Mouse (Mus musculus): Measurements from ENCODE around the gene Sbpl. TPM values are rescaled to one million over a fixed set of nuclear protein-coding genes. Genes with fewer than 3 reads are reported as not detected.
A peak's percentile ranks its signal among the peaks of the same experiment; 100 is the strongest.

The Sbpl gene
- total and polyA plus RNA-seq, 2 experiments from 2014 or later: not detected

DNA sequence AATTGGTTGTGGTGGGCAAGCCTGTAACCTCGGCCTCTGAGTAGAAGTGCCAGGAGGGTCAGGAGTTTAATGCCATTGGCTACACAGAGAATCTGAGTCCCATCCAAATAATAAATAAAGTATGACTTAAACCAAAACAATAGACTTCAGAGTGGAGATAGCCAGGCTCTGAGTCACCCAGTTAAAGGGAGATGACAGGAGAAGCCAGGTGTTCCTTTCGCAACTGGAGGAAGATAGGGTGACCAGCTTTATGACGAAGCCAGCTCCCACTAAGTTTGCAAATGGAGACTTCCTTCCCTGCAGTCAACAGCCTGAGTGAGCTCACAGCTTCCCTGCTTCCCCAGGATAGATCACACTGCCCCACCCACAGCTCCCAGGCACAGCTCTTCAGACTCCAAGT, 24.4 kb upstream of the Sbpl start:
- no peak for TF ChIP-seq CTCF (IDR thresholded peaks at IDR 0.05; ENCODE audit: low read depth)
- no peak for DNase-seq (ENCODE audit: low spot score)
- 80% methylated on average over 3 of the region's 3 CpGs for WGBS

DNA sequence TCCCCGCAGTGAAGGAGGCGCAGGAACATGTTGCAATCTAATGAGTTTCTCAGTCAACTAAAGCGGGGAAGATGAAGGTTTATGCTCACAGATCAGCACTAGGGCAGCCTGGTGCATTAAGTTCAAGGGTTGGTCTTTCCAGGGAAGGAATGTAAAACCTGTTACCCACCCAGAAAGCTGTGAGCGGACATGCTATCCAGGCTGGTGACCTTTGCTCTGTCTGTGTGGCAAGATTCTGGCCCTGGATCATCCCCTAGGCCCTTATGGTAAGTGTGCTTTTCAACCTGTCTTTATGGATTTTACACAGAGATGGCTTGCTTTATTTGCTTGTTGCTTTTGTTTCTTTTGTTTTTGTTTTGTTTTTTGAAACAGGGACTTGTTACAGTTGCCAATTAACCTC, 21.6 kb upstream of the Sbpl start:
- H3K4me1 ChIP-seq (ENCODE audit: insufficient read depth, low read length): no peaks in the 10 kb centered on the region
- no peak overlapping the region for H3K4me3 ChIP-seq (ENCODE audit: low read length)
- no peak overlapping the region for H3K4me2 ChIP-seq (ENCODE audit: low read depth, low read length)
- no peaks in the 10 kb centered on the region for H3K9me3 ChIP-seq (ENCODE audit: low read length)
- 80% methylated on average over 4 of the region's 4 CpGs for WGBS
- no peaks in the 10 kb centered on the region for H3K27me3 ChIP-seq (ENCODE audit: insufficient read depth, low read length)
- ATAC-seq (no peak), DNase-seq (ENCODE audit: low spot score) (no peak)
- H3K9ac ChIP-seq (replicated peaks; ENCODE audit: low read length): no peak overlapping the region
- H3K36me3 ChIP-seq (ENCODE audit: insufficient read depth, low read length): no peaks in the 10 kb centered on the region
- H3K27ac ChIP-seq: no peak overlapping the region
- no peak for TF ChIP-seq CTCF (IDR thresholded peaks at IDR 0.05; ENCODE audit: low read depth)

More for the DNA sequence above, 24.4 kb upstream of the Sbpl start:
- Histone ChIP-seq H3K27me3 (ENCODE audit: insufficient read depth, low read length) (no peaks in the 10 kb centered on the region), H3K27ac (no peak overlapping the region), H3K36me3 (ENCODE audit: insufficient read depth, low read length) (no peaks in the 10 kb centered on the region), H3K9me3 (ENCODE audit: low read length) (no peaks in the 10 kb centered on the region), H3K4me2 (ENCODE audit: low read depth, low read length) (no peak overlapping the region), H3K4me3 (ENCODE audit: low read length) (no peak overlapping the region), H3K9ac (replicated peaks; ENCODE audit: low read length) (no peak overlapping the region), H3K4me1 (ENCODE audit: insufficient read depth, low read length) (no peaks in the 10 kb centered on the region)
- no peak for ATAC-seq

DNA sequence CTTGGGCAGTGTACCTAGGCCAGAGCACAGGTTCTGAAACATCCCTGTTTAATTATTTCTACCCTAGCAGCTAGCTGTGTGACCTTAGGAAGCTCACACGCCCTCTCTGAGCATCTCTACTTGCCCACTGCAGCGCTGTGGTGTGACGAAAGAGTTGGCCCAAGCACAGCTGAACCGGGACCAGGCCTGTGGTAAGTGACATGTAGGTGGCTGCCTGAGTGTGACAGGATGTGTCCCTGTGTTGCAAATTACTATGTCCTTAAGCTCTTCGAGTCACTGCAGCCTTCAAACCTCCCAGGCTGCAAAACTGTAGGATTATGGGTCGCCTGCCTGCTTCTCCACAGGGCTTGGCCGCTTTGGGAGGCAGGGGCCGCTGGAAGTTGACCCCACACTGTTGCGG, 16.2 kb upstream of the Sbpl start:
- Histone ChIP-seq H3K9ac (replicated peaks; ENCODE audit: low read length) (no peak overlapping the region), H3K27me3 (ENCODE audit: insufficient read depth, low read length) (no peaks in the 10 kb centered on the region), H3K4me2 (ENCODE audit: low read depth, low read length) (no peak overlapping the region), H3K4me3 (ENCODE audit: low read length) (no peak overlapping the region), H3K9me3 (ENCODE audit: low read length) (no peaks in the 10 kb centered on the region), H3K4me1 (ENCODE audit: insufficient read depth, low read length) (no peaks in the 10 kb centered on the region), H3K36me3 (ENCODE audit: insufficient read depth, low read length) (no peaks in the 10 kb centered on the region), H3K27ac (no peak overlapping the region)
- DNase-seq (ENCODE audit: low spot score) (no peak), ATAC-seq (no peak)
- TF ChIP-seq CTCF (IDR thresholded peaks at IDR 0.05; ENCODE audit: low read depth): no peak
- 83% methylated on average over 9 of the region's 9 CpGs for WGBS

DNA sequence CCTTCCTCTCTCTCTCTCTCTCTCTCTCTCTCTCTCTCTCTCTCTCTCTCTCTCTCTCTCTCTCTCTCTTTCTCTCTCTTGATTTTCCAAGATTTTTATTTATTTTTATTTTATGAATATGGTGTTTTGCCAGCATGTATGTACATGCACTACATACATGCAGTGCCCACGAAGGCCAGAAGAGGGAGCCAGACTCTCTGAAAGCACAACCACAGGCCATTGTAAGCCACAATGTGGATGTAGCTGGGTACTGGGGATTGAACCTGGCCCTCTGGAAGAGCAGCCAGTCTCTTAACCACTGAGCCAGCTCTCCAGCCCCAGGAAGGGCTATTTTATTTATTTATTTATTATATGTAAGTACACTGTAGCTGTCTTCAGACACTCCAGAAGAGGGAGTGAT, 14.2 kb upstream of the Sbpl start:
- H3K4me1 ChIP-seq (ENCODE audit: insufficient read depth, low read length): no peaks in the 10 kb centered on the region
- peak; percentile 83 for TF ChIP-seq CTCF (IDR thresholded peaks at IDR 0.05; ENCODE audit: low read depth)
- 0% methylated on average over 1 of the region's 1 CpGs for WGBS
- ATAC-seq: no peak
- no peak overlapping the region for H3K4me3 ChIP-seq (ENCODE audit: low read length)
- H3K27me3 ChIP-seq (ENCODE audit: insufficient read depth, low read length): no peaks in the 10 kb centered on the region
- H3K9ac ChIP-seq (replicated peaks; ENCODE audit: low read length): no peak overlapping the region
- H3K4me2 ChIP-seq (ENCODE audit: low read depth, low read length): no peak overlapping the region
- no peak overlapping the region for H3K27ac ChIP-seq
- peak; percentile 81 for DNase-seq (ENCODE audit: low spot score)
- H3K36me3 ChIP-seq (ENCODE audit: insufficient read depth, low read length): no peaks in the 10 kb centered on the region
- no peaks in the 10 kb centered on the region for H3K9me3 ChIP-seq (ENCODE audit: low read length)

DNA sequence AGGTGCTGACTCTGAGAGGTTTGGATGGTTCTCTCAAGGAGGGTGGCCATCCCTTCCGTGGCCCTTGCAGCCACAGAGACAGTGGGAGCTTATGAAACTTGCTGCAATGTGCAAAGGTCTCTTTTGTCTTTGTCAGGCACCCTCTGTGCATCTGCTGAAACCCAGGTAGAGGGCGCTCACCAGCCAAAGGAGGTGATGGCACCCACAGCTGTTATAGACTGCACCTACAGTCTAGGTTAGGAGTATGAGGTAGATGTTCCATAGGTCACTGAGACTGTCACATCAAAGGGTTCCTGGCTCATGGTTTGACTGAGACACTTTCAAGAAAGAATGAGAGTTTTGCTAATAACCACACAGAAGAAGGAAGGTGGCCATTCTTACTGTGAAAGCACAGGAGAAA, 13.7 kb upstream of the Sbpl start:
- Histone ChIP-seq H3K27me3 (ENCODE audit: insufficient read depth, low read length) (no peaks in the 10 kb centered on the region), H3K4me1 (ENCODE audit: insufficient read depth, low read length) (no peaks in the 10 kb centered on the region), H3K9me3 (ENCODE audit: low read length) (no peaks in the 10 kb centered on the region), H3K36me3 (ENCODE audit: insufficient read depth, low read length) (no peaks in the 10 kb centered on the region), H3K4me3 (ENCODE audit: low read length) (no peak overlapping the region), H3K27ac (no peak overlapping the region), H3K9ac (replicated peaks; ENCODE audit: low read length) (no peak overlapping the region), H3K4me2 (ENCODE audit: low read depth, low read length) (no peak overlapping the region)
- ATAC-seq (no peak), DNase-seq (ENCODE audit: low spot score) (no peak)
- 53% methylated on average over 2 of the region's 2 CpGs for WGBS
- TF ChIP-seq CTCF (IDR thresholded peaks at IDR 0.05; ENCODE audit: low read depth): no peak

DNA sequence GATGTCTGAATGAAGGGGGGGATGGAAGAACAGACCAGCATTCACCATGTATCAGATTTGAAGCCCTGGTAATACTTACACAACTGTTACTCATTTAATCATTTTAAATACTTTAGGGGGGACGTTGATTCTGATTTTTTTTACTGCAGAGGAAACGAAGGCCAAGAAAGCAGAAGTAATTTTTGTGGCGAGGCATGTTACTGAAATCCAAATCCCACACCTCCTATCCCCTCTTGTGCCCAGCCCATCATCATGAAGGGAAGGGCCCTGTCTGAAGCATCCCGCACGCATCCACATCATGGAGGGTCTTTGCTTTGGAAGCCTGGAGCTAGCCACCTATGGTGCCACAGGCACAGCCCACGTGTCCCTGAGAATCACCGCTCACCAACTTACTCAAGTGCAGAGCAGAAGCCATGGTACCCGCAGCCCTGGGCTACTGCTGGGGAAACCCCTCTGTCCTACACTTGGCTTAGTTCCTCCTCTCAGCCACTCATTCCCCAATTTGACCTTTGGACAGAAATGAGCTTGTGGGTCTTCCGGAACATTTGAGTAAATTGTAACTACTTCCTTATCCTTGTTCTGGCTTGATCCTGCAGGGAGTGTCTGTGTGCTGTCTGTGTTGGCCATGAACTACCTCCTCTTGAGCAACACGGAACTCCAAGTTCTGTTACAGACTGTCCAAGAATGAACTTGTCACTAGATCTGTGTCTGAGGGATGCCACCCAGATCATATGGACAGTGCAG, 11.8 kb upstream of the Sbpl start:
- Histone ChIP-seq H3K9ac (replicated peaks; ENCODE audit: low read length) (no peak overlapping the region), H3K4me1 (ENCODE audit: insufficient read depth, low read length) (no peaks in the 10 kb centered on the region), H3K36me3 (ENCODE audit: insufficient read depth, low read length) (no peaks in the 10 kb centered on the region), H3K4me2 (ENCODE audit: low read depth, low read length) (no peak overlapping the region), H3K27ac (no peak overlapping the region), H3K4me3 (ENCODE audit: low read length) (no peak overlapping the region), H3K27me3 (ENCODE audit: insufficient read depth, low read length) (no peaks in the 10 kb centered on the region), H3K9me3 (ENCODE audit: low read length) (no peaks in the 10 kb centered on the region)
- 85% methylated on average over 10 of the region's 10 CpGs for WGBS
- DNase-seq (ENCODE audit: low spot score) (no peak), ATAC-seq (no peak)
- no peak for TF ChIP-seq CTCF (IDR thresholded peaks at IDR 0.05; ENCODE audit: low read depth)

DNA sequence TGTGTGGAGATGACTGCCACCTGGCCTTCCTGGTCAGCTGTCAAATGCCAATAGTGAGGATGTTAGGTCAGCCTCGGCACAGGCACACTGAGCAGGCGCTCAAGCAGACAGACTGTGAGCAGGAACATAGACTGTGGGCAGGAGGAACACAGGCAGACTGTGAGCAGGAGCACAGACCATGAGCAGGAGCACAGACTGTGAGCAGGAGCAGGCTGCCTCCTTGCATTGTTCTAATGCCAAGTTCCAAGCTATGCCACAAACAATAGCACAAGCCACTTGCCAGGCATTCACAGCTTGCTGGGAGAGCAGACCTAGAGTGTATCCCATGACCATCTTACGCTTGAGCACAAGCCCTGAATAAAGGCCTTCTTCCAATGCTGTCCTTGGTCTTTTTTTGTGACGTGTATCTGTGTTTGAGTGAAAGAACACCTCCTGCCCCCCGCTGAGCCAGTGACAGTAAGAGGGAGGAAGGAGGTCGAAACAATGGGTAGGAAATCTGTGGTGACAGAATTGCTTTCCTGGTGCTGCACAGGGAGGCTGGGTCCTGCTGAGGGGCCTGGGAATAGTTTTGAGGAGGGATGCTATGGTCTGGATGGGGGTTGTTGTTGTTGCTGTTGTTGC, 10.8 kb upstream of the Sbpl start:
- H3K4me2 ChIP-seq (ENCODE audit: low read depth, low read length): no peak overlapping the region
- no peak for TF ChIP-seq CTCF (IDR thresholded peaks at IDR 0.05; ENCODE audit: low read depth)
- ATAC-seq (no peak), DNase-seq (ENCODE audit: low spot score) (no peak)
- H3K4me1 ChIP-seq (ENCODE audit: insufficient read depth, low read length): no peaks in the 10 kb centered on the region
- H3K36me3 ChIP-seq (ENCODE audit: insufficient read depth, low read length): no peaks in the 10 kb centered on the region
- 31% methylated on average over 6 of the region's 6 CpGs for WGBS
- H3K27me3 ChIP-seq (ENCODE audit: insufficient read depth, low read length): no peaks in the 10 kb centered on the region
- H3K4me3 ChIP-seq (ENCODE audit: low read length): no peak overlapping the region
- H3K9me3 ChIP-seq (ENCODE audit: low read length): no peaks in the 10 kb centered on the region
- H3K27ac ChIP-seq: no peak overlapping the region
- H3K9ac ChIP-seq (replicated peaks; ENCODE audit: low read length): no peak overlapping the region

Data from hindbrain, postnatal 0 days (tissue).